Mouse (Mus musculus) right cerebral cortex, postnatal 36 days (tissue): Measurements from ENCODE around the gene Fignl2.

Experiments used
- DNase-seq, 2 experiments: peaks; one replicate each; pipeline ENCODE4 v3.0.0; 2022; ENCODE audit warnings: low spot score in 2 of 2, mixed read lengths in 1 of 2

Fignl2 gene

DNA sequence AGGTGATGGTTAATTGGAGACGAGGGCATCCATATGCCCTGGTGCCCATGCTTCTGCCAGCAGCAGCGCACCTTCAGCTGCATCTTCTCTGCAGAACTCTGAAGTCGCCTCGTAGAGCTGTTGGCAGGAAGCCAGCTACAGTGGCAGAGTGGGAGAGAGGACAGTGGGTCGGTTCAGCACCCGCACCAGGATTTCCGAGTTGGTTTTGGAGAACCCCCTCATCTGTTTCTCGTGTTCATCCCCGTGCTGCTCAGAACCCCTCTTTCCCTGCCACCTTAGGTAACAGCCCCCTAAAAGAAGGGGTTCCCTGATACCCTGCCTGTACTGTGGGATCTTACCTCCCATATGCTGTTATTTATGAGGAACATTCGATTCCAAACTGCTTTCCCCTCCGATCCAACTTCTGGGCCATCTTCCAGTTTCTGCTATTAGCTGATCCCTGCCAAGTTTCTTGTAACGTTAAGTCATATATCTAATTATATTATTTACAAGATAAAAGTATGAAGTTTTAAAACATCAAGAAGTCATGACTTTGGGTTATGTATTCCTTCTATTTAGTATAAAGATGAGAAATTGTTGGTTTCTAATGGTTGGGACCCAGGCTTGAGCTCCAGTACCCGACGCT, 69.9 kb downstream of the Fignl2 start:
- DNase-seq: no peak

GRCm38 (mm10) chr15:101007236-101007635, 71.1 kb downstream of the Fignl2 start:
- DNase-seq: peak in 1 of 2 experiments; percentile 55

DNA sequence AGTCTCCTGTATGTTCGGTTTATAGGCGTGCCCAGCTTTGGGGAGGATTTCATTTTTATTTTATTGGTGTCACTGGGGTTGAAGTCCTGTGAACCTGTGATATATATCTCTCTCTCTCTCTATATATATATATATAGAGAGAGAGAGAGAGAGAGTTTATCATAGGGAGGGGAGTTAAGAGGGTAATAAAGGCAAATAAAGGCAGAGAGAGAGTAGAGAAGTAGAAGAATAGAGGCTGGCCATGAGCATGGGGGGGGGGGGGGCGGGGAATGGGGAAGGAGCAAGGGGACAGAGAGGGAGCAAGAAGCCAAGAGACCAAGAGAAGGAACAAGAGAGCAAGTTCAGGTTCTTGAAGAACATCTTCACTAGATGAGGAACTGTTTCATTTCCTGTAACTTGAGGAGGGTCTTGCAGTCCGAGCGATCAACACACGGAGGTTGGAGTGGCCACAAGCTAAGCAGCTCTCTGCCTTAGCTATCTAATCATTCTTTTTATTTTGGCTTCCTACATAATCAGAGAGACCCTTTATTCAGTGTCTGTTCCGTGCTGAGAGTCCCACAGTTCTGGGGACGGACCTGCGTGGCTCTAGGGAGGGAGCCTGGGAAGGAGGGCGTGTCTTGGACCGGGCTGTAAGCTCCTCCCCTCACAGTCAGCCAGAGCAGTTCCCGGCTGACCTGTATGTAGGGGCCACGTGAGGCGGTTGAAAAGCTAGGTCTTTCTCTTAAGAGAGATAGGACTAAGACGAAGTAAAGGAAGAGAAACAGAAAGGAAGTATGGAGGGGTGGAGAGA, 71.9 kb downstream of the Fignl2 start:
- DNase-seq: no peak

- peak; percentile 75 to 83 for DNase-seq
Observed at GRCm38 (mm10) chr15:101005717-101006116, 72.7 kb downstream of the Fignl2 start.

GRCm38 (mm10) chr15:101004538-101004937, 73.8 kb downstream of the Fignl2 start:
- no peak for DNase-seq

- no peak for DNase-seq
Observed at GRCm38 (mm10) chr15:101002466-101002865, 75.9 kb downstream of the Fignl2 start.

DNA sequence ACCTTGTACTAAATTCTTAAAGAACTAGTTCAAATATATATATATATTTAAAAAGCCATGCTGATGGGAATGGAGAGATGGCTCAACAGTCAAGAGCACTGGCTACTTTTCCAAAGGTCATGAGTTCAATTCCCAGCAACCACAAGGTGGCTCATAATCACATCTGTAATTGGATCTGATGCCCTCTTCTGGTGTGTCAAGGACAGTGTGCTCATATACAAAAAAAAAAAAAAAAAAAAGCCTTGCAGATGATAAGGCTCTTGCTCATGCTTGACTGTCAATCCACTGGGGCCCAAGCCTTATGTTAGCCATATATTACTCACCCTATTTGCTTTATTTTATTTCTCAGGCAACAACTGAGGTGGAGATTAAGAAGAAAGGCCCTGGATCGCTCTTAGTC, 76.7 kb downstream of the Fignl2 start:
- no peak for DNase-seq
